Mouse (Mus musculus) left cerebral cortex, adult 2 months (tissue): ENCODE measurements around the gene Prune2. TPM values are rescaled to one million over a fixed set of nuclear protein-coding genes. Genes with fewer than 3 reads are reported as not detected.
A peak's percentile ranks its signal among the peaks of the same experiment; 100 is the strongest.

Experiments used
- DNase-seq, 2 experiments: peaks; one replicate each; pipeline ENCODE4 v3.0.0; 2021 to 2022; ENCODE audit warnings: low spot score in 2 of 2, mixed read lengths in 1 of 2; ENCODE audit errors: extremely low spot score in 1 of 2
- H3K27ac ChIP-seq: fragments of 200-600 bp; 2 replicates; pipeline ENCODE4 v1.8.1; 2022
- H3K4me3 ChIP-seq: fragments of 200-600 bp; 2 replicates; pipeline ENCODE4 v1.8.1; 2022
- CTCF ChIP-seq: fragments of 200-600 bp; IDR thresholded peaks from 2 replicates; pipeline ENCODE4 v1.8.1; 2022; ENCODE audit warnings: antibody characterized with exemption, mild to moderate bottlenecking, moderate library complexity
- intact Hi-C: fragments of 180-260 bp; cut with DNase I; formaldehyde crosslinking; loops from one replicate; pipeline ENCODE4 v1.15.1; 2025
- total RNA-seq, 2 experiments: library from RNA; stranded (reverse); gene quantifications; 2 replicates each; pipeline ENCODE4 v1.2.3; 2021

The Prune2 gene
- total RNA-seq, 2 experiments from 2014 or later: 81.4 to 82.2 TPM

DNA sequence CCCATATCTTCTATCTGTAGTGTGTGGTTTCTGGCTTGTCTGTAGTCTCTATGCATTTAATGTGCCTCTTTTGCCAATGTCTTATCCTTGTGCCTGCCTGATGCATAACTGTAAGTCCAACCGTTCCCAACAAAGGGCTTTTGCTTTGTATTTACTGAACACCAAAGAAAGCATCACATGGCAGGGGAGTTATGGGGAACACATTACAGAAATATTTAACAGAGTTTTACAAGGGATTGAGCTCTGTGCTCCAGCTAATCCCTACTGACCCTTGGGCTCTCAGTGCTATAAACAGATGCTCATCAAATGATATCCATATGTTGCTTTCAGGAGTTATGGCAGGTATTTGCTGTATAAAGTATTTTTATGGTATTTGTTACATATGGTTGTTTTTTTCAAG lies 116.3 kb downstream of the Prune2 start:
- intact Hi-C loops: no loop called here
- no peak overlapping the region for H3K27ac ChIP-seq
- no peak for DNase-seq
- no peak for TF ChIP-seq CTCF
- H3K4me3 ChIP-seq: no peak overlapping the region

DNA sequence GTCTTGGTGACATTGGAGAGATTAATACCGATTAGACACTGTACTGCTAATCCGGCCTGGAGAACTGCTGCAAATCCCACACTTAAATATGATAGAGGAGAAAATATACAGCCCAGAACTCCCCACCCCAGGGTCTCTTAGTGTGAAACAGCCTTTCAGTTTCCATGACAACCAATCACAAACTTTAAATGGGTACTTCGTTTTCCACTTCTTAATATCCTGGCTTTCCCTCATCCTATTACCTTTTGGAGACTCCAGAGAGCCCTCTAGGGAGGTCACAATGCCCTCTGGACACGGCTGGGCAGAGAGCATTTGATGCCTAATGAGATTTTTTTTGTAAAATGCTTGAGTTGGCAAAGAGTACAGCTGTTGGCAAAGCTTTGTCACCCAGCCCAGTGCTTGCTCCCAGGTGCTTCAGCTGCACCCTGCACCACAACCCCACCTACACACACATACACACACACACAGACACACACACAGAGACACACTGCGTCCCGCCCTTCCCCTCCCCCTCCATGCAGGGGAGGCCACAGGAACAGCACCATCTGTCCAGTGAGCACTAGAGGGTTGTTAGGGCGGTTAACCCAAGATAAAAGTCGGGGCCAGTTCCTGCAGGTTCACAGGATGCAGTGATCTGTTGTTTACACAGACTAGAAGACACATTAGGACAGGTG lies 122.9 kb downstream of the Prune2 start:
- no peak for TF ChIP-seq CTCF

DNA sequence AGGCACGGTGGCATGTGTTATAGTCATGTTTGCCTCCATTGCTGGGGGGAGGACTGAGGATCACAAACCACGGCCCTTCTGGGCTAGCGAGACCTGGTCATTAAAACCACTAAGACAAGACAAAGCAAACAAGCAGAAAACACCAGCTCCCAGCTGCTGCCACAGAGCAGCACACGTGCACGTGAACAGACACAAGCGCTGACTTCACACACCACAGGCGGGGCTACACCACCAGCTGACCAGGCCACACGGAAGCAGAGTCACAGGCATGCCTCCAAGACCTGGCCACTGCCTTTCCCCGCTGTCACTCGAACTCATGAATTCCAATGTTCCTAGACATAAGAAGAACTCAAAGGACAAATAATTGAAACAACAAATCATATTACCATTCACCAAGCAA lies 125.5 kb downstream of the Prune2 start:
- Histone ChIP-seq H3K27ac (no peak overlapping the region), H3K4me3 (no peak overlapping the region)
- TF ChIP-seq CTCF: no peak
- intact Hi-C loops: no loop called here
- no peak for DNase-seq

More for the DNA sequence above, 122.9 kb downstream of the Prune2 start:
- DNase-seq: no peak
- intact Hi-C loops: no loop called here
- no peak overlapping the region for H3K27ac ChIP-seq
- H3K4me3 ChIP-seq: no peak overlapping the region

DNA sequence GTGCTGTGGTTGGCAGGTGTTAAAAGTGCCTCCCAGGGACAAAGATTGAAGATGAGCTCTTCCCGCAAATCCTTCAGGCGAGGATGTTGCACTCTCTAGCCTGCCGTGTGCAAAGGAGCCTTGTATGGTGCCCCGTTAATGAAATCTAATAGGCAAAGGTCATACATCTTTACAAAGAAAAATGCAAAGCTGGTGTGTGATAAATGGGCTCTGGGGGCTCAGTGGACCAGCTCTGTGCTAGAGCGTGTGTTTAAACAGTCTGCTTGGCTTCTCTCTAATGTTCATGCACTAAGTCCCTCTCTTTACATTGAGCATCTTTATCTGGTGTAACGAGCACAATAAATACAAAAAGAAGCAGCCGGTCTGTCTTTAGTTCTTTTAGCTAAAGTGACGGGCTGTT lies 138.1 kb downstream of the Prune2 start:
- no peak overlapping the region for H3K27ac ChIP-seq
- no peak overlapping the region for H3K4me3 ChIP-seq
- intact Hi-C loops: no loop called here
- no peak for DNase-seq
- TF ChIP-seq CTCF: no peak

DNA sequence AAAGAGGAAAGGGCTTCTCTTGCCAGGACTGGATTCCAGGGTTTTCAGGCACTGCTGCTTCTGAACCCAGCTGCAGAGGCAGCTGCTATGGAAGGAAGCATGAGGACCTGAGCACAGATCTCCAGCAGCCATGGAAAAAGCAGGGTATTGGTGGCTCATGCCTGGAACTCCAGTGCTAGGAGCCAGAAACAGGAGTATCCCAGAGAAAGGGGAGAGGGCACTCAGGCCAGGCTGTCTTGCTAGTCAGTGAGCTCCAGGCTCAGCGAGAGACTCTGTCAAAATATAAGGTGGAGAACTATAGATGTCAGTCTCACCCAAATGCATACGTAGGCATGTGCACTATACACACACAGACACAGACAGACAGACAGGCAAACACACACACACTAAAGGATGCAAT lies 140.4 kb downstream of the Prune2 start:
- Histone ChIP-seq H3K4me3 (no peak overlapping the region), H3K27ac (no peak overlapping the region)
- no peak for TF ChIP-seq CTCF
- intact Hi-C loops: no loop called here
- DNase-seq: no peak

DNA sequence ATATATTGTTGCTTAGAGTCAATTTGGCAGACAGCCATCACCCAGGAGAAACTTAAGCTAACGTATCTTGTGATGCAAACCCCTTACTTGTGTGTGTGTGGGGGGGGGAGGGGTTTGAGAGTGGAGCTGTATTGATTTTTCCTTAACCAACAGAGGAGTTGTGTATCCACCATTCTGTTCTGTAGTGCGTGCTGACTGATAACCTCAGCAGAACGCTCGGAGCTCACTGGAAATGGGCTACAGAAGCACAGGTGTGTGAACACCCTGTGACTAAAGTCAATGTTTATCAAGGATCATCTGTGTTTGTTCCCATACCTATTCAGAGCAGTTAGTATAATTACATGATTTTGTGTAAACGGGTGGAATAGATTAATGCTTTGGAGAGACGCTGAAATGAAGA lies 141.3 kb downstream of the Prune2 start:
- DNase-seq: no peak
- TF ChIP-seq CTCF: no peak
- Histone ChIP-seq H3K27ac (no peak overlapping the region), H3K4me3 (no peak overlapping the region)
- intact Hi-C loops: no loop called here

DNA sequence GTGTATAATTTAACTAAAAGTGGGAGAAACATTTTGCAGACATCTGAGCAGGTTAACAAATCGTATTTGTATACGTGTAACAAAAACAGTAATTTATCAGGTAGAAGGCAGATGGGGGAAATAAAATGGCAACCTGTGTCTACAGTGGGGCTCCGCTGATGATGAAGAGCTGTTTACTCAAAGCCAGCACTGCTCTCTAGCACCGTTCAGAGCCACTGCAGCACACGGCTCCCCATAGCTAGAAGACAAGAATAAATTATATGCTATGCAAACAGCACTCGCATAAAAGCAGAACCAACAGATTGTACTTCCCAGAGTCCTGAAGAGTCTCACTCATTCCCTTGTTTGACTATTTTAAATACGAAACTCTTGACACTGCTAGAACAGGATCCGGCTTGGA lies 152.9 kb downstream of the Prune2 start:
- intact Hi-C loops: no loop called here
- Histone ChIP-seq H3K4me3 (no peak overlapping the region), H3K27ac (no peak overlapping the region)
- no peak for TF ChIP-seq CTCF
- DNase-seq: no peak

DNA sequence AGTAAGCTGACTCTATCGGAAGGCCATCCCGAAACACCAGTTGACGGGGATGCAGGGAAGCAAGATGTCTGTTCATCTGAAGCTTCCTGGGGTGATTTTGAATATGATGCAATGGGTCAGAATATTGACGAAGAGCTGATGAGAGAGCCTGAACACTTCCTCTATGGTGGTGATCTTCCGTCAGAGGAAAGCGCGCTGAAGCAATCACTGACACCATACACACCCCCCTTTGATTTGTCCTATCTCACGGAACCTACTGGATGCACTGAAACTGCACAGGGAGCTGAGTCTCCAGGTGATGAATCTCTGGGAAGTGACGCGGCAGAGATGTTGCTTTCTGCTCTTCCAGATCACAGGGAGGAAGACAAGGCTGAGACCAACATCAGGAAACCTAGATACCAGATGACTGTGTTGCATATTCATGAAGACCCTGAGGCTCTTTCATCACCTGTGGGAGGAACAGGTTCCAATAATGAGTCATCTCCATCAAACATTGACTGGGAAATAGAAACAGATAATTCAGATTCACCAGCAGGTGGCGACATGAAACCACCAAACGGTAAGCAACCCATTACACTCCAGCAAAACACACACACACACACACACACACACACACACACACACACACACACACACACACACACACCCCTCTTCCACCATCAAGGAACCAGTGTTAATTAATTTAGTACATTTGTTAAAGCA lies 168.3 kb downstream of the Prune2 start:
- DNase-seq: peak; percentile 63 to 70
- no peak overlapping the region for H3K27ac ChIP-seq
- H3K4me3 ChIP-seq: no peak overlapping the region
- TF ChIP-seq CTCF: peak; percentile 52
- intact Hi-C loops: loop anchor here (1.0 to 10.0 kb wide), 3 partner anchors 243 to 1421 kb away; no protein-coding TSS in a partner anchor

DNA sequence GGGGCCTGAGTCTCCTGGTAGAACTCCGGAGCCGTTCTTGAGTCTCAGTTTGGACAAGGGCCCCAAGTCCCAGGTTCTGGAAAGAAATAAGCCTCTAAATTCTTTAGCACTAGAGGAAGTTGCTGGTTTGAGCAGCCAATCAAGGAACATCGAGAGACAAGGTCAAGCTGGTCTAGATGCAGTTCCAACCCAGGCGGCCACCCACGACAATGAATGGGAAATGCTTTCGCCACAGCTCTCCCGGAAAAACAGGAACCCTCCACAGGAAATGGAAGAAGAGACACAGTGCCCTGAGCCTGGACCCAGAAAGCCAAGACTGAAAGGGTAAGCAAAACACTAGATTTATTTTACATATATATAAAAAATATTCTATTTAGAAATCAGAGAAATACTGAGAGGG lies 169.5 kb downstream of the Prune2 start:
- no peak for DNase-seq
- intact Hi-C loops: loop anchor here (10.0 kb wide), 1 partner anchor 1419 kb away; no protein-coding TSS in a partner anchor
- Histone ChIP-seq H3K27ac (no peak overlapping the region), H3K4me3 (no peak overlapping the region)
- TF ChIP-seq CTCF: no peak

DNA sequence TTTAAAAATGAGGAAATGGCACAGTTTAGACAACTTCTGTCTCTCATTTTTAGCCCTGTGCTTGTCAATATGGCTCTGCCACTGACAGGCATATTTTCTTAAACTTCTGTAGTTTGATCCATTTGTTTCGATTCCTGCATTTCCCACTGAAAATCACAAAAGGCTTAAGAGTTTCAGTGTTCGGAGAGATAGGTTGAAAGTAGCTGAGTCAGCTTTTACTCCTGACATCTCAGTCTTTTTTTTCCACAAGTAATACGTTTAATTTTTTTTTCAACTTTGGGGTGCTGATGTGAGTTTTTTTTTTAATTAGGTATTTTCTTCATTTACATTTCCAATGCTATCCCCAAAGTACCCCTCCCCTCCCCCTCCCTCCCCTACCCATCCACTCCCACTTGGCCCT lies 174.6 kb downstream of the Prune2 start:
- H3K4me3 ChIP-seq: no peak overlapping the region
- no peak overlapping the region for H3K27ac ChIP-seq
- intact Hi-C loops: no loop called here
- DNase-seq: no peak
- TF ChIP-seq CTCF: no peak

DNA sequence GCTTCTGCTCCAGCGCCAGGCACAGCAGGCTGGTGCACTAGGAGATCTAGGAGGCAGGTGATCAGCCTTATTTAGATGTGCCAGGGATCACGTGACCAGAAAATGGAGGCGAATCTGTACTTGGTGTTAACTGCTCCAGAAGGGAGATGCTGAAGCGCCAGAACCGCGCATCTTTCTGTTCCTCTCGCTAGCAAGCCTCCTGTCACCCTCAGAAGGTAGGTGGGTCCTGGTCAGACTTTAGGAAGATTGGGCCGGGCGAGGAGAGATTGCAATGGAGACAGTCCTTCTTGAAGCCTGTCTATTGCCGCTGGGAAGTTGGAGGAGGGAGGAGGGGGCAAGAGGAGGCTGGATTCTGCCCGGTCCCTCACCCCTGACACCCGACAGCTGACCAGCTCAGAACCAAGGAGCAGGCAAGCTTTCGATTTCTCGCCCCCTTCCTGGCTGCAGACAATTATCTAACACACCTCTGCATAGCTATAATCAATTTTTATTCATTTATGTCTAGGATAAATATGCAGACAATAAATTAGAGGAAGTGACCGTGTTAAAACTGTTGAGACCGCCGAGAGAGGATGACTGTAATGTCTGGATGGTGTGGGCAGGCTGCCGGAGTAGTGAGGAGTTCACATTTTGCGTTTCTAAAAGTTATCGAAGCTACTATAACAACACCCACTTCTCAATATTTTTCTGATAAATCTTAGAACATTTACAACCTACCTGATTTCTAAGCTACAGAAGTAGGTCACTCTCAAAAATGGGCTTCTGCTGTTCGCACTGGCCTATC lies 181.0 kb downstream of the Prune2 start:
- TF ChIP-seq CTCF: no peak
- Histone ChIP-seq H3K4me3 (peak overlapping the region; percentile 60), H3K27ac (peak overlapping the region; percentile 66)
- DNase-seq: peak; percentile 68 to 76
- intact Hi-C loops: loop anchor here (2.0 kb wide), 1 partner anchor 104 kb away; no protein-coding TSS in a partner anchor

DNA sequence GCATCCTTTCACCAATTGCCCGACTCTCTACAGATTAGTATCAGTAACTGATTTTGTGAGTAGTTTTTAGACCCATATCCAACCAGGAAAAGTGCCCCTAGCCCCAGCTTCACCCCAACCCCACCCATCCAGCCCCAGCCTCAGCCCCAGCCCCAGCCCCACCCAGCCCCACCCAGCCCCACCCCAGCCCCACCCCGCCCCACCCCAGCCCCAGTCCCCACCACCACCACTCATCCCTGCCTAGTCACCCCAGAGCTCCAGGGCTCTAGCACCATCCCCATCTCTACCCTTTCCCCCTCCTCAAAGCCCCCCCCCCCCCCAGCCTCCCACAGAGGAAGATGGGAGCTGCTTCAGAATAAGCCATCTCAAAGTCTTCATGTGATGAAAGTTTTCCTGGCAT lies 181.7 kb downstream of the Prune2 start:
- no peak overlapping the region for H3K27ac ChIP-seq
- intact Hi-C loops: loop anchor here (2.0 kb wide), 1 partner anchor 103 kb away; no protein-coding TSS in a partner anchor
- no peak for DNase-seq
- no peak for TF ChIP-seq CTCF
- H3K4me3 ChIP-seq: peak overlapping the region; percentile 60
